Mouse (Mus musculus): ENCODE data around the gene Mfap3.

- TF ChIP-seq POLR2A (IDR thresholded peaks at IDR 0.05; ENCODE audit: insufficient read length, low read depth) (no peak), POLR2AphosphoS2 (IDR thresholded peaks at IDR 0.05; ENCODE audit: insufficient read length, low read depth) (no peak)
Measured at GRCm38 (mm10) chr11:57566091-57567035, 47.9 kb downstream of the Mfap3 start.

Measured in myocyte (in vitro differentiated cells).